Mouse (Mus musculus): Measurements from ENCODE around the gene Twf2. TPM values are rescaled to one million over a fixed set of nuclear protein-coding genes. Genes with fewer than 3 reads are reported as not detected.

Twf2 gene
- total and polyA plus RNA-seq, 3 experiments = 120 to 186 (median 131) TPM

DNA sequence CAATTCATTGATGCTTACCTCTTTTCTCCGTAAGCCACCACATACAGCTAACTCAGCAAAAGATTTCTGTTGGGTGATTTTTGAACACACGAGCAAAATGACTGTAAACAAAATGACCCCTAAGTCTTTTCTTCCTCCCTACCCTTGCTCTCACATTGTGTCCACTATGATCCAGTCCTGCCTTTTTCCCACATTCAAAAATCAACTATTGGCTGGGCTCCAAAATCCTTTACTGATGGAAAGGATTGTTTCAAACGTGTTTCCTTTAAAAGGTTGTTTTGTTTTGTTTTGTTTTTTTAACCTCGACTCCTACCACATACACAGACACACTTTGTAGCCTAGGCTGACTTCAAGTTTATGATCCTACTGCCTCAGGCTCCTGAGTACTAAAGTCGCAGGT, 42.5 kb upstream of the Twf2 start:
- peak overlapping the region; percentile 90; the same call in 1 of the 2 replicates for H3K27ac ChIP-seq (ENCODE audit: insufficient read depth, low read depth)
- dilution Hi-C loops (cut with MboI; ENCODE audit: extremely low pct_ligation_motif_present, extremely low pct_unique_long_range_greater_than_20kb, low sequenced_read_pairs) = no loop called here
- in situ Hi-C loops (cut with MboI; ENCODE audit: low pct_ligation_motif_present, low pct_unique_long_range_greater_than_20kb, low sequenced_read_pairs) = loop anchor here (10.0 kb wide), 1 partner anchor 114 kb away; no protein-coding TSS in a partner anchor

DNA sequence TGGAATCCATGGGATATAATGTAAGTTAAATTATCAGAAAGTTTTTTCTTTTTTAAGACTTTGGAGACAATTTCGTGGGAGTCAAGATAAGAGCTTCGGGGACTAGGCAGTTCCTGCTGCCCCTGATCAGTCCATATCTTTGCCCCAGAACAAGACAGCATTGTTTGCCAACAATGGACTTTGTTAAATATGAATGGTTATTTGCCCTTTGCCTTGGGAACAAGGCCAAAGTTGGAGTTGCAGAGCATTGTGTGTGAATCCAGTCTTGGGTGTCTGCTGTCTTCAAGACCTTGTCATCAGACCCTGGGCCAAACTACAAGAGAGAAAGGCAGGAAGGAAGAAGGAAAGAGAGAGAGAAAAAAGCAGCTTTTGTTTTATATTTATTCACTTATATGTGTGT, 36.2 kb upstream of the Twf2 start:
- in situ Hi-C loops (cut with MboI; ENCODE audit: low pct_ligation_motif_present, low pct_unique_long_range_greater_than_20kb, low sequenced_read_pairs) (loop anchor here (10.0 kb wide), 1 partner anchor 108 kb away; no protein-coding TSS in a partner anchor), dilution Hi-C loops (cut with MboI; ENCODE audit: extremely low pct_ligation_motif_present, extremely low pct_unique_long_range_greater_than_20kb, low sequenced_read_pairs) (no loop called here)
- no peak for DNase-seq (ENCODE audit: extremely low read depth)
- H3K27me3 ChIP-seq (replicated peaks) = no peaks in the 10 kb centered on the region
- TF ChIP-seq CTCF (conservative IDR thresholded peaks at IDR 0.05 in 1 of 2, IDR thresholded peaks at IDR 0.05 in 1 of 2; ENCODE audit: low read depth in 2 of 2, low read length in 2 of 2) = no peak
- TF ChIP-seq SIN3A (IDR thresholded peaks at IDR 0.05; ENCODE audit: low read length) = no peak
- no peak for TF ChIP-seq POLR2A (IDR thresholded peaks at IDR 0.05; ENCODE audit: low read depth, low read length)
- TF ChIP-seq NELFE (IDR thresholded peaks at IDR 0.05; ENCODE audit: low read depth, low read length) = no peak
- TF ChIP-seq ZC3H11A (IDR thresholded peaks at IDR 0.05; ENCODE audit: low read depth, low read length) = no peak
- TF ChIP-seq KAT2A (IDR thresholded peaks at IDR 0.05; ENCODE audit: insufficient replicate concordance, low read length) = no peak
- TF ChIP-seq MAFK (IDR thresholded peaks at IDR 0.05; ENCODE audit: insufficient replicate concordance, low read length) = no peak
- TF ChIP-seq MAZ (IDR thresholded peaks at IDR 0.05; ENCODE audit: low read depth, low read length) = no peak
- TF ChIP-seq E2F4 (IDR thresholded peaks at IDR 0.05; ENCODE audit: insufficient replicate concordance, low read depth, low read length) = no peak
- TF ChIP-seq BHLHE40 (IDR thresholded peaks at IDR 0.05; ENCODE audit: low read depth, low read length) = no peak
- TF ChIP-seq JUND (conservative IDR thresholded peaks at IDR 0.05; ENCODE audit: low read depth, low read length) = no peak
- TF ChIP-seq RCOR1 (conservative IDR thresholded peaks at IDR 0.05; ENCODE audit: low read depth, low read length) = no peak
- no peak for TF ChIP-seq HCFC1 (IDR thresholded peaks at IDR 0.05; ENCODE audit: low read depth, low read length)
- H3K4me3 ChIP-seq (replicated peaks in 1 of 3; ENCODE audit: low read depth in 2 of 3, low read length in 2 of 3, poor library complexity in 1 of 3) = no peak overlapping the region
- H3K9ac ChIP-seq (ENCODE audit: insufficient read depth, low read depth) = no peak overlapping the region
- H3K4me1 ChIP-seq (ENCODE audit: control insufficient read depth in 1 of 2, insufficient read depth in 2 of 2) = peaks cover 0 to 10% of the 10 kb centered on the region in 2 experiments; a peak in 2 of 4 replicates
- no peak overlapping the region for H3K4me2 ChIP-seq (ENCODE audit: insufficient read depth, low read depth, poor library complexity, severe bottlenecking)
- peaks cover 7% of the 10 kb centered on the region for H3K79me2 ChIP-seq (replicated peaks; ENCODE audit: control insufficient read depth, extremely low read depth, insufficient read depth, poor library complexity, severe bottlenecking)
- no peak overlapping the region for H3K27ac ChIP-seq (ENCODE audit: insufficient read depth, low read depth)
- no peaks in the 10 kb centered on the region for H3K36me3 ChIP-seq (replicated peaks in 1 of 2; ENCODE audit: control insufficient read depth in 1 of 2, insufficient read depth in 1 of 2, low read length in 1 of 2)
- H3K9me3 ChIP-seq (replicated peaks; ENCODE audit: low read length) = no peaks in the 10 kb centered on the region

More for the DNA sequence above, 42.5 kb upstream of the Twf2 start:
- TF ChIP-seq MAFK (IDR thresholded peaks at IDR 0.05; ENCODE audit: insufficient replicate concordance, low read length) (peak; percentile 51; the same call in 1 of the 2 replicates), SIN3A (IDR thresholded peaks at IDR 0.05; ENCODE audit: low read length) (0 out of 2 replicates have a peak, but pooled peaks have one; percentile 1), POLR2A (IDR thresholded peaks at IDR 0.05; ENCODE audit: low read depth, low read length) (no peak), CHD2 (IDR thresholded peaks at IDR 0.05; ENCODE audit: low read length) (no peak)
- peak overlapping the region; percentile 67 to 90 (median 71) for H3K4me3 ChIP-seq (replicated peaks in 1 of 3; ENCODE audit: low read depth in 2 of 3, low read length in 2 of 3, poor library complexity in 1 of 3)
- peak overlapping the region; percentile 90 for H3K4me2 ChIP-seq (ENCODE audit: insufficient read depth, low read depth, poor library complexity, severe bottlenecking)
- H3K27me3 ChIP-seq (replicated peaks) = no peaks in the 10 kb centered on the region
- H3K4me1 ChIP-seq (ENCODE audit: control insufficient read depth in 1 of 2, insufficient read depth in 2 of 2) = peaks cover 0 to 8% of the 10 kb centered on the region in 2 experiments; a peak in 3 of 4 replicates
- H3K79me2 ChIP-seq (replicated peaks; ENCODE audit: control insufficient read depth, extremely low read depth, insufficient read depth, poor library complexity, severe bottlenecking) = no peaks in the 10 kb centered on the region
- peak overlapping the region; percentile 90 for H3K9ac ChIP-seq (ENCODE audit: insufficient read depth, low read depth)
- no peaks in the 10 kb centered on the region for H3K9me3 ChIP-seq (replicated peaks; ENCODE audit: low read length)
- H3K36me3 ChIP-seq (replicated peaks in 1 of 2; ENCODE audit: control insufficient read depth in 1 of 2, insufficient read depth in 1 of 2, low read length in 1 of 2) = peaks cover 0 to 20% of the 10 kb centered on the region in 2 experiments
- DNase-seq (ENCODE audit: extremely low read depth) = no peak

Measured in CH12.LX (cell line).